Mouse (Mus musculus) liver, embryonic 11.5 days (tissue): ENCODE results near the gene Lingo1. TPM values are rescaled to one million over a fixed set of nuclear protein-coding genes. Genes with fewer than 3 reads are reported as not detected.

Experiments
- ATAC-seq: fragments of 200-750 bp; cut with Nextera tagmentation; replicated peaks from 2 replicates; pipeline ENCODE4 v1.8.0; 2017; ENCODE audit warnings: moderate number of reproducible peaks, mild to moderate bottlenecking, moderate TSS enrichment, moderate library complexity; ENCODE audit not compliant: low FRiP score
- DNase-seq: peaks from one replicate; pipeline ENCODE4 v3.0.0-alpha.2; 2017; ENCODE audit warnings: low spot score
- H3K27ac ChIP-seq: fragments of 300-500 bp; sonication (generic); 2 replicates; pipeline ENCODE4 v1.5.1; 2014; ENCODE audit warnings: mild to moderate bottlenecking, low read depth, low read length, control low read depth
- H3K27me3 ChIP-seq: fragments of 300-500 bp; sonication (generic); replicated peaks from 2 replicates; pipeline ENCODE4 v1.6.1; 2014; ENCODE audit warnings: low read length, mixed read lengths; ENCODE audit not compliant: control insufficient read depth, insufficient read depth
- H3K36me3 ChIP-seq: fragments of 300-500 bp; sonication (generic); 2 replicates; pipeline ENCODE4 v1.6.1; 2014; ENCODE audit warnings: mild to moderate bottlenecking, low read length, moderate library complexity, mixed read lengths; ENCODE audit not compliant: control insufficient read depth, insufficient read depth
- H3K4me1 ChIP-seq: fragments of 300-500 bp; sonication (generic); replicated peaks from 2 replicates; pipeline ENCODE4 v1.6.1; 2014; ENCODE audit warnings: low read length, mixed read lengths; ENCODE audit not compliant: control insufficient read depth, insufficient read depth
- H3K4me2 ChIP-seq: fragments of 300-500 bp; sonication (generic); 2 replicates; pipeline ENCODE4 v1.6.1; 2014; ENCODE audit warnings: mild to moderate bottlenecking, control low read depth, moderate library complexity
- H3K4me3 ChIP-seq: fragments of 300-500 bp; sonication (generic); 2 replicates; pipeline ENCODE4 v1.5.1; 2014; ENCODE audit warnings: low read depth, low read length, control low read depth
- H3K9ac ChIP-seq: fragments of 300-500 bp; sonication (generic); 2 replicates; pipeline ENCODE4 v1.6.1; 2014; ENCODE audit warnings: low read depth, low read length, control low read depth
- H3K9me3 ChIP-seq: fragments of 300-500 bp; sonication (generic); 2 replicates; pipeline ENCODE4 v1.6.1; 2016; ENCODE audit warnings: low read length, inconsistent platforms, mixed read lengths; ENCODE audit not compliant: control insufficient read depth
- WGBS: fragments of 180-500 bp; shearing (Covaris S2); extraction: QIAGEN DNeasy Blood & Tissue Kit; methylation state at CpG from one replicate; pipeline ENCODE4 v1.1.7; 2014; 5-methylcytosine and 5-hydroxymethylcytosine counted together
- polyA plus RNA-seq: library from polyadenylated mRNA; unstranded; fragments of >200 nt; fragmentation: Nextera tagmentation; extraction: Ambion mirVana; gene quantifications from 2 replicates; pipeline ENCODE4 v1.2.1, GENCODE M21; 2014

Lingo1 gene
- polyA plus RNA-seq, 1 experiment from 2014 or later: 2.6 TPM

DNA sequence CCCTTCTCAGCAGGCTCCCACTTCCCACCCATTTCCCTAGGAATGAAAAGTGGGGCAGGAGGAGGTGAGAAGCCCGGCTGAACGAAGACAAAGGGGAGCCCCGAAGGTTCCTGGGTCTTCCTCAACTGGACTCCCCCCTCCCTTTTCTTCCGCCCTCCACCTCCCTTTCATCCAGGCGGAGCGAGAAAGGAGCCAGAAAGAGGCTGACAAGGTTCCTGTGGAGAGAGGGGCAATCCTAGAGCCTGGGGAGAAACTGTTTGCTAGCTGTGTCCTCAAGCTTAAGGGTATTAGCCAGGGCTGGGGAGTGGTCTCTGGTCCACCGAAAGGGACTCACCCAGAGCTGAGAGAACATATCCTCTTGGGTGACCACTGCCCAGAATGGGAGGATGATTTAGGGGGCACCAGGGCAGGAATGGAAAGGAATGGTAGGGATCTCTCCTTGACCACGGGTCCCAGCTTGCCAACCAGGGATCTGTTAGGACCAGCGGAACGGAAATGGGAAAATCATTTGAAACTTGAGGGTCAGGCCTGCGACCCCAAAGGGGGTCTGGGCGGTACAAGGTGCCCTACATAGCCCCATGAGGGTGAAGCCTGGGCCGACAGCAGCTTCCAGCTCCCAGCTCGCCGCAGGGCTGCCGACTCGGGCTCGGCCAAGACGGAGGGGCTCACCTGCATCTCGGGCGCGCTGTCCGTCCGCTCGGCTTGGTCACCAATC is 161.7 kb downstream of the Lingo1 start:
- Histone ChIP-seq H3K27me3 (peaks cover 71% of the 10 kb centered on the region), H3K4me1 (no peaks in the 10 kb centered on the region), H3K4me3 (peak overlapping the region; percentile 58), H3K9me3 (no peaks in the 10 kb centered on the region), H3K36me3 (no peaks in the 10 kb centered on the region), H3K4me2 (peak overlapping the region; percentile 76), H3K9ac (peak overlapping the region; percentile 55; the same call in 1 of the 2 replicates), H3K27ac (no peak overlapping the region)
- 3% methylated on average over 25 of the region's 25 CpGs for WGBS
- DNase-seq (peak; percentile 46), ATAC-seq (0 out of 2 replicates have a peak, but pooled peaks have one; percentile 9)

DNA sequence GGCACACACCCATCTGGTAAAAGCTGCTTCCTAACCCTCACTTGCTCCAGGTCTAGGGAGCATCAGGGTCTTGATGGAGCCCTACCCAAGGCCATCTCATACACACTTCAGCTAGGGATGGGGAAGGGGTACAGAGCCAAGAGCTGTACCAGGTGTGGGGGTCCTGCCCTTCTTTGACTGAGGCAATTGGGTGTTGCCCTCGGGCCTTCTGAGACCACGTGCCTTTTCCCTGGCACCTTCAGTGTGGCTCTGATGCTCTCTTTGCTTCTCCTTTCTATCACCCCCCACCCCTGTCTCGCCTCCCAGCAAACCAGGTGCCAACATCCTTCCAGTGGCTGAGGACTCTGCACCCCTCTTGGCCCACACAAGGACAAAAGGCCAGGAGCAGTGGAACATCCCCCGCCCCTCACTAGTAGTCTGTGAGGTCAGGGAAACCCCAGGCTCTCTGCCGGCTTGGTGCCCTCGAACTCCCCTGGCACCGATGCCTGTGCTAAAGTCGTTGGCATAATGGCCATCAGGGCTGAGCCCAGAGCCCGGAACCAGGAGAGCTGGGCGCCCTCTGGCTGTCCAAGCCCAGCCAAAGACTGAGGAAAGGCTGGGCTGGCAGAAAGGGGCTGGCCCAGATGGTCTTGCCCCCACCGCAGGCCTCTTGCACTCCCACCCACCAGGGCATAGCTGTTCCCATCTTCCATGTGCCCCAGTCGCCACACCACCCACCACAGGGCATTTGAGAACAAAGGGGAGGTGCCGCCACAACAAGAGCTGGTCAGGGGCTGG is 162.6 kb downstream of the Lingo1 start:
- Histone ChIP-seq H3K4me3 (peak overlapping the region; percentile 9; the same call in 1 of the 2 replicates), H3K27ac (no peak overlapping the region), H3K4me2 (no peak overlapping the region), H3K9ac (no peak overlapping the region), H3K9me3 (no peaks in the 10 kb centered on the region), H3K4me1 (no peaks in the 10 kb centered on the region), H3K36me3 (no peaks in the 10 kb centered on the region), H3K27me3 (peaks cover 64% of the 10 kb centered on the region)
- DNase-seq (no peak), ATAC-seq (no peak)
- WGBS: 25% methylated on average over 13 of the region's 13 CpGs

DNA sequence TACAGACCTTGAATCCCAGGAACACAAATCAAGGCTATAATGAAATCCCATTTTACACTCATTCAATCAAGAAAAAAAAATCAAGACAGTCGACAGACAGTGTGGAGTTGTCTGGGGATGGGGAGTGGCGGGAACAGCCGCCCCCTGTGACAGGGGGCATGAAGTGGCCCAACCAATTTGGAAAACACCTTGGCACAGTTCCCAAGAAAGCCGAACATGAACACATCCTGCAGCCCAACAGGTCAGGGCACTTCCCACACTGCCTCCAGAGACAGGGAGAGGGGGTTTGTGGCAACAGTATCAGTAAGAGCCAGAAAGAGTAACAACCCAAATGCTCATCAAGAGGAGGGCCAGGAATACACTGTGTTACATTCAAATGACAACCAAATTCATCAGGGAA is 165.3 kb downstream of the Lingo1 start:
- H3K4me1 ChIP-seq: no peaks in the 10 kb centered on the region
- ATAC-seq: no peak
- H3K9ac ChIP-seq: no peak overlapping the region
- no peak for DNase-seq
- no peak overlapping the region for H3K4me3 ChIP-seq
- no peaks in the 10 kb centered on the region for H3K9me3 ChIP-seq
- WGBS: 67% methylated on average over 4 of the region's 4 CpGs
- H3K27me3 ChIP-seq: peaks cover 39% of the 10 kb centered on the region
- no peak overlapping the region for H3K27ac ChIP-seq
- no peaks in the 10 kb centered on the region for H3K36me3 ChIP-seq
- H3K4me2 ChIP-seq: no peak overlapping the region

DNA sequence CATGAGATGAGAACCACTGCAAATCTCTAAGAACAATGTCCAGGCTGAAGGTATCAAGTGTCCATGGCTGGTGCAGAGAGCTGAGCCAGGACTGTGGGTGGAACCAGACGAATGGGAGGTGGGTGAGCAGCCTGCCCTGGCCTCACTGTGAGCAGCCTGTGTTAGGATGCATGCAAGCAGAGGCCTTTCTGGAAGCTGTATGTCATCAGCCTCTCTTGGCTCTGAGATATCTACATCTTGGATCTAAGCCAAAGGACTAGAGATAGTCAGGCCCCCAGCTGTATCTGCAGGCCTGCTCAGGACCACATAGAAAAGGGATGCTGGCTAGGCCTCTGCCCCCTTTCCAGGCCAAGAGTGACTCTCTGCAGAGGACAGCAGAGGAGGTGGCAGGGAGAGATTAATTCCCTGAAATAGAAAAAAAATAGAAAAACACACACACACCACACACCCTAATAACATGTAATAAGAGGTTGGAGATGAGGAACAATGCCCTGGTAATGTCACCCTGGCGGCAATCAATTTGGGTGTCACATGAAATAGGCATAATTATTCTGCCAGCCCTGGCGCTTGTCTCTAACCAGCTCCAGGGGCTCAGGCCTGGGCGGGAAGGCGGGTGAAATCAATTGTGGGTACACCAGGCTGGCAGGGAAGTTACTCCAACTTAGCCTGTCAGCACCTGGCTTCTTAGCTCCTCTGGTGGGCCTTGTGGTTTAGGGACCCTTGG is 166.4 kb downstream of the Lingo1 start:
- no peak overlapping the region for H3K4me3 ChIP-seq
- H3K4me2 ChIP-seq: no peak overlapping the region
- ATAC-seq (no peak), DNase-seq (no peak)
- H3K9ac ChIP-seq: no peak overlapping the region
- H3K27me3 ChIP-seq: peaks cover 28% of the 10 kb centered on the region
- WGBS: 80% methylated on average over 5 of the region's 5 CpGs
- no peak overlapping the region for H3K27ac ChIP-seq
- H3K9me3 ChIP-seq: no peaks in the 10 kb centered on the region
- H3K4me1 ChIP-seq: no peaks in the 10 kb centered on the region
- no peaks in the 10 kb centered on the region for H3K36me3 ChIP-seq

DNA sequence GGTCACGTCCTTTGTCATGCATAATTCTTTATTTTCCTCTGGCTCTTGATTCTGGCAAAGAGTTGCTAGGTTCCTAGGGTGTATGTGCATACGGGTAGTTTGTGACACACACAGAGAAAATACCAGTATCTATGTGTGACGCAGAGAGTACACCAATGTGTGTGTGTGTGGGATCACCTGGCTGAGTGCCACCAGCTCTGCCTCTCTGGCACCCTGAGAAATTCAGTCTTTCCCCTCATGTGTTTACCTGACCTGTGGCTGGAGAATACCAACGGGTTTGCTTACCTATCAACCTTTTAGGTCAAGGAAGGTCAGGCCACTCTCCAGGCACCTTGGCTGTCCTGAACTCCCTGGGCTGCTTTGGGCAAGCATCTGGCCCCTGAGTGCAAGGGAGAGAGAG is 169.0 kb downstream of the Lingo1 start:
- Histone ChIP-seq H3K4me1 (no peaks in the 10 kb centered on the region; the same call in 1 of the 2 replicates), H3K36me3 (no peaks in the 10 kb centered on the region), H3K27ac (no peak overlapping the region), H3K4me2 (no peak overlapping the region), H3K4me3 (no peak overlapping the region), H3K9ac (no peak overlapping the region), H3K27me3 (peaks cover 11% of the 10 kb centered on the region), H3K9me3 (no peaks in the 10 kb centered on the region)
- 48% methylated on average over 4 of the region's 4 CpGs for WGBS
- no peak for ATAC-seq
- no peak for DNase-seq

DNA sequence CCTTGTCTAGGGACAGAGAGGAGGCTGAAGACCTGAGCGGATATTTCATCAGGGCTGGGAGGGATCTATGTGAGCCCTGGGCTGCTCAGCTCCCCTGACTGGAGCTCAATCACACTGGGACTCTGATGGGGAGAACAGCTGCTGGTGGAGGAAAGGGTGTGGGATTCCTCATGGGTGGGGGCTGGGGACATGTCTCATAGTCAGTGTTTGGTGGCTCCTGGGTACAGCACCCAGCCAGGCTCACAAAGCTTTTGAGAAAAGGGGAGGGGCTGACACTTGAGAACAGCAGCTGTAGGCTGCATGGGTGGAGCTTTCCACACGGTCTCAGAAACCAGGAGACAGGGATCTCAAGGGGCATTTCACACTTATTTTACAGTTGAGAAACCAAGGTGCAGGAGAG is 171.3 kb downstream of the Lingo1 start:
- ATAC-seq (no peak), DNase-seq (no peak)
- H3K27me3 ChIP-seq: peaks cover 30% of the 10 kb centered on the region
- H3K4me3 ChIP-seq: no peak overlapping the region
- H3K36me3 ChIP-seq: no peaks in the 10 kb centered on the region
- H3K4me1 ChIP-seq: peaks cover 2% of the 10 kb centered on the region; the same call in 1 of the 2 replicates
- H3K27ac ChIP-seq: no peak overlapping the region
- no peak overlapping the region for H3K9ac ChIP-seq
- H3K4me2 ChIP-seq: no peak overlapping the region
- H3K9me3 ChIP-seq: no peaks in the 10 kb centered on the region
- WGBS: 35% methylated on average over 2 of the region's 2 CpGs

DNA sequence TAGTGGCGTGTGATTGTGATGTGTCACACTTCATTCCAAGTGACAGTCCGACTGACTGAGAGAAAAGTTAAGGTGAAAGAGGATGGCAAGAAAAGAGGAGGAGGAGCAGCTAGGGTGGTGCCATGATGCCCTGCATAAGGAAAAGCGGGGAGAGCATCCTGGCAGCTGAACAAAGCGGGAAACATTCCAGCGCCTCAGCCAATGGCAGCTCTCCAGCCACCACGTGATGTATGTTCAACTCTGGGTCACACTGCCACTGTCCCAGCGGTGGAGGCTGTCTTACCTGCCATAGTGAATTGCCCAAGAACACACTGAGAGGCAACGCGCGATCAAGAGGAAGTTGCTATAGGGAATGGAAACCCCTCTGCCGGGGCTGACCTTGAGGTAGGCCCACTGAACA is 172.9 kb downstream of the Lingo1 start:
- Histone ChIP-seq H3K9ac (no peak overlapping the region), H3K27me3 (peaks cover 42% of the 10 kb centered on the region), H3K27ac (no peak overlapping the region), H3K4me1 (peaks cover 2% of the 10 kb centered on the region; the same call in 1 of the 2 replicates), H3K36me3 (no peaks in the 10 kb centered on the region), H3K4me2 (no peak overlapping the region), H3K9me3 (no peaks in the 10 kb centered on the region), H3K4me3 (no peak overlapping the region)
- ATAC-seq (no peak), DNase-seq (no peak)
- 77% methylated on average over 11 of the region's 11 CpGs for WGBS

DNA sequence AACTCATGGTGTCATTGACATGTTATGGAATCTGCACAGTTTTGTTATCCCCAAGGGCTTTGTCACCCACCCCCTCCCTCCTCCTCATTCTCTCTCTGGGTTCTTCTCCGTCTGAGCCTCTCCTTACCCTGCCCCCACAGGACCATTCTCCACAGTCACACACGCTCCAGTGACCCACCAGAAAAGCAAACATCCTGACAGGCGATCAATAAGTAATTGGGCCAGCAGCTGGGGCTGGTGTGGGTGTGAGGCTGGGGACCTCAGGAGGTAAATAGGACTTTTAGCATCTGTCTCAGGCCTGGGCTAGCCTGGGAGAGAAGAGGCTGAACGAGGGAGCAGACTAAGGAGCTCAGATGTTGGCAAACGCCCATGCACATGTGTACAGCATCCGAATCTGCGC is 173.5 kb downstream of the Lingo1 start:
- Histone ChIP-seq H3K27ac (no peak overlapping the region), H3K4me3 (no peak overlapping the region), H3K4me1 (peaks cover 2% of the 10 kb centered on the region; the same call in 1 of the 2 replicates), H3K9me3 (no peaks in the 10 kb centered on the region), H3K36me3 (no peaks in the 10 kb centered on the region), H3K4me2 (no peak overlapping the region), H3K27me3 (peaks cover 42% of the 10 kb centered on the region), H3K9ac (no peak overlapping the region)
- no peak for ATAC-seq
- WGBS: 77% methylated on average over 7 of the region's 7 CpGs
- DNase-seq: no peak
